Mouse (Mus musculus) colon, adult 2 months (tissue): ENCODE results near the gene 6430571L13Rik. TPM values are rescaled to one million over a fixed set of nuclear protein-coding genes. Genes with fewer than 3 reads are reported as not detected.

ENCODE experiments used
- polyA plus RNA-seq: library from polyadenylated mRNA; depleted of rRNA; stranded (reverse); fragments of >200 nt; gene quantifications from 2 replicates; pipeline ENCODE4 v1.2.3, GENCODE M21; 2012; rRNA removed

6430571L13Rik gene
- 0.26 and 0.27 TPM in 2 replicates for polyA plus RNA-seq

GRCm38 (mm10) chr9:107340267-107340859 lies at the start of gene 6430571L13Rik:
Gene 6430571L13Rik (plus strand): TSS chr9:107340602.

GRCm38 (mm10) chr9:107296016-107296040 lies 44.6 kb upstream of the 6430571L13Rik start, which contains the start of gene Cish:
Gene Cish (plus strand): TSS chr9:107296026.

GRCm38 (mm10) chr9:107338172-107338883 lies 2.1 kb upstream of the 6430571L13Rik start, which contains the start of gene Hemk1:
Gene Hemk1 (minus strand): TSS chr9:107338350.

GRCm38 (mm10) chr9:107399491-107399971 lies 59.1 kb downstream of the 6430571L13Rik start, which contains the start of gene Cacna2d2:
Gene Cacna2d2 (plus strand): TSS chr9:107399612.

Other genes starting within 250 kb of the 6430571L13Rik start
- gene Dock3, start 108.7 kb upstream of the 6430571L13Rik start, polyA plus RNA-seq: 0.83 and 2.8 TPM in 2 replicates
- 63.5 and 65.9 TPM in 2 replicates for gene Mapkapk3, start 50.7 kb upstream of the 6430571L13Rik start, polyA plus RNA-seq
- gene Cish, start 44.6 kb upstream of the 6430571L13Rik start, polyA plus RNA-seq: 26.1 and 27.6 TPM in 2 replicates
- gene Hemk1, start 2.3 kb upstream of the 6430571L13Rik start, polyA plus RNA-seq: 18.1 and 18.8 TPM in 2 replicates
- gene Cacna2d2, start 59.0 kb downstream of the 6430571L13Rik start, polyA plus RNA-seq: 20.0 and 33.9 TPM in 2 replicates
- 73.8 and 95.5 TPM in 2 replicates for gene Tmem115, start 193.3 kb downstream of the 6430571L13Rik start, polyA plus RNA-seq
- 37.4 and 58.8 TPM in 2 replicates for gene Cyb561d2, start 201.6 kb downstream of the 6430571L13Rik start, polyA plus RNA-seq
- 26.5 and 29.3 TPM in 2 replicates for gene Nprl2, start 201.6 kb downstream of the 6430571L13Rik start, polyA plus RNA-seq
- 0.41 and 0.65 TPM in 2 replicates for gene Zmynd10, start 206.7 kb downstream of the 6430571L13Rik start, polyA plus RNA-seq
- gene Rassf1, start 211.0 kb downstream of the 6430571L13Rik start, polyA plus RNA-seq: 27.3 and 28.5 TPM in 2 replicates
- 78.3 and 101 TPM in 2 replicates for gene Tusc2, start 222.7 kb downstream of the 6430571L13Rik start, polyA plus RNA-seq
- 91.7 and 94.5 TPM in 2 replicates for gene Hyal2, start 227.3 kb downstream of the 6430571L13Rik start, polyA plus RNA-seq
- gene Hyal1, start 236.3 kb downstream of the 6430571L13Rik start, polyA plus RNA-seq: 4.4 and 5.2 TPM in 2 replicates
- 53.5 and 65.8 TPM in 2 replicates for gene Naa80, start 238.3 kb downstream of the 6430571L13Rik start, polyA plus RNA-seq
- 0.96 and 0.98 TPM in 2 replicates for gene Hyal3, start 240.2 kb downstream of the 6430571L13Rik start, polyA plus RNA-seq
- 62.5 and 65.0 TPM in 2 replicates for gene Ifrd2, start 247.0 kb downstream of the 6430571L13Rik start, polyA plus RNA-seq